Mouse (Mus musculus): Measurements from ENCODE around the gene Utp15.

DNA sequence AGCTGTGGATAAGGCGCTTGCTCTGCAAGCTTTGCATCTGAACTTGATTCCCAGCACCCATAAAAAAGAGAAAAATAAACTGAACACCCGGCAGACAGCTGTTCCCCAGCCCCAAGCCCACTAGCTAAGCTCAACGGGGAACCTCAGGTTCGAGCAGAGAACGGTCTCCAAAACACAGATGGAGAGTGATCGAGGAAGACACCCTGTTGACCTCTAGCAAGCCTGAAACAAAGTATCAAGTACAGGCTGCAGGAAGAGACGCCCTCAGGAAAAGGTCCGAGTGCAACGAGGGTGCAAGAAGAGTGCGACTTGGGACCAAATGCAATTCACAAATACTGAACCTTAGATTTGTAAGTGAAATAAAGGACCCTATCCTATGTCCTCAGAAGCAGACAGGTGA lies 13.2 kb downstream of the Utp15 start:
- TF ChIP-seq CTCF (IDR thresholded peaks at IDR 0.05) (no peak), POLR2A (IDR thresholded peaks at IDR 0.05; ENCODE audit: insufficient read depth, low read depth, low read length) (no peak), EP300 (IDR thresholded peaks at IDR 0.05; ENCODE audit: insufficient read depth, low read depth, low read length) (no peak)

Measured in heart, adult 2 months (tissue).